Mouse (Mus musculus): ENCODE data around the gene St6galnac4.

DNA sequence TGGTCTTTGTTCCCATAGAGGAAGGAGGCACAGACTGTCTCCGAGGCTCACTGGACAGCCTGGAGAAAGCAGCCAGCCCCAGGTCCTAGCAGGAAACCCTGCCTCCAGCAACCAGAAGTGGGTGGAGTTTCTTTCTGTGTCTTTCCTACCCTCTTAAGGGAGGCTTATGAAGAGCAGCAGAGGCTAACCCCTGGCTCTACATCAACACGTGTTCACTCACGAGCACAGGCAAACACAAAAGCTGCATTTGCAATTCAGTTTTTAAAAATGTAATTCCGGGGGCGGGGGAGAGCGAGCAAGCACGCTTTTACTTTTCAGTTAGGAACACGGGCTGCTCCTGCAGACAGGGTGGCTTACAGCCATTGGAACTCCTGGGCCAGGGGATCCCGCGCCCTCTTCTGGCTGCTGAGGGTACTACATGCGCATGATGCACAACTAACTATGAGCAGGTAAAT lies 15.7 kb downstream of the St6galnac4 start:
- TF ChIP-seq CTCF (IDR thresholded peaks at IDR 0.05; ENCODE audit: extremely low read depth, insufficient read length, insufficient replicate concordance, low read depth, low read length), result peak; percentile 93
- TF ChIP-seq POLR2A (IDR thresholded peaks at IDR 0.05; ENCODE audit: low read depth, low read length), result 0 out of 2 replicates have a peak, but pooled peaks have one; percentile 17
